Mouse (Mus musculus) lung, adult 2 months (tissue): ENCODE data around the gene Lrrc72.

Experiments used
- CTCF ChIP-seq: fragments of 200-500 bp; IDR thresholded peaks from 2 replicates; pipeline ENCODE4 v1.5.1; 2011; ENCODE audit warnings: mild to moderate bottlenecking, low read length, control low read depth; ENCODE audit not compliant: insufficient read depth
- POLR2A ChIP-seq: fragments of 200-500 bp; IDR thresholded peaks from 2 replicates; pipeline ENCODE4 v1.6.1; 2011; ENCODE audit warnings: low read depth, mild to moderate bottlenecking, control low read depth, low read length, borderline replicate concordance; ENCODE audit errors: extremely low read depth

GRCm38 (mm10) chr12:36289634-36290033 is 36.4 kb upstream of the Lrrc72 start:
- TF ChIP-seq CTCF, result no peak
- no peak for TF ChIP-seq POLR2A
